Mouse (Mus musculus) thymus, adult 2 months (tissue): ENCODE data around the gene Tmem210. TPM values are rescaled to one million over a fixed set of nuclear protein-coding genes. Genes with fewer than 3 reads are reported as not detected.
"Not testable (repeated sequence)": the region's sequence is repeated elsewhere in the genome, so short reads cannot be mapped to it uniquely, and the experiment has no call there.

ENCODE experiments used
- DNase-seq: peaks from one replicate; pipeline ENCODE4 v3.0.0; 2021
- H3K27ac ChIP-seq: fragments of 200-500 bp; 2 replicates; pipeline ENCODE4 v1.5.1; 2012; ENCODE audit warnings: low read length, control low read depth; ENCODE audit not compliant: control insufficient read depth, insufficient read depth
- H3K27me3 ChIP-seq: fragments of 200-500 bp; 2 replicates; pipeline ENCODE4 v1.6.1; 2012; ENCODE audit warnings: mild to moderate bottlenecking, low read length, moderate library complexity, mixed read lengths; ENCODE audit not compliant: control insufficient read depth, insufficient read depth
- H3K36me3 ChIP-seq: fragments of 200-500 bp; 2 replicates; pipeline ENCODE4 v1.6.1; 2012; ENCODE audit warnings: mild to moderate bottlenecking, low read length, moderate library complexity; ENCODE audit not compliant: control insufficient read depth, insufficient read depth
- H3K4me1 ChIP-seq: fragments of 200-500 bp; replicated peaks from 2 replicates; pipeline ENCODE4 v1.6.1; 2012; ENCODE audit warnings: low read length; ENCODE audit not compliant: control insufficient read depth, insufficient read depth
- H3K4me3 ChIP-seq: fragments of 200-500 bp; 2 replicates; pipeline ENCODE4 v1.5.1; 2012; ENCODE audit warnings: mild to moderate bottlenecking, low read length, control low read depth, moderate library complexity; ENCODE audit not compliant: control insufficient read depth, insufficient read depth
- CTCF ChIP-seq: fragments of 200-500 bp; IDR thresholded peaks from 2 replicates; pipeline ENCODE4 v1.5.1; 2012; ENCODE audit warnings: mild to moderate bottlenecking, control low read depth, low read length, moderate library complexity, borderline replicate concordance; ENCODE audit not compliant: control insufficient read depth, poor library complexity, insufficient read depth; ENCODE audit errors: extremely low read depth
- POLR2A ChIP-seq: fragments of 200-500 bp; IDR thresholded peaks from 2 replicates; pipeline ENCODE4 v1.6.1; 2012; ENCODE audit warnings: mild to moderate bottlenecking, low read length, control low read depth, moderate library complexity; ENCODE audit not compliant: control insufficient read depth, poor library complexity, insufficient read depth; ENCODE audit errors: extremely low read depth
- WGBS: fragments of 180-500 bp; shearing (Covaris S2); methylation state at CpG from one replicate; pipeline ENCODE4 v1.1.7; 2018; 5-methylcytosine and 5-hydroxymethylcytosine counted together
- polyA plus RNA-seq: library from polyadenylated mRNA; depleted of rRNA; stranded (reverse); fragments of >200 nt; gene quantifications from 2 replicates; pipeline ENCODE4 v1.2.3, GENCODE M21; 2012

The Tmem210 gene
- polyA plus RNA-seq, 1 experiment: 0.35 TPM

DNA sequence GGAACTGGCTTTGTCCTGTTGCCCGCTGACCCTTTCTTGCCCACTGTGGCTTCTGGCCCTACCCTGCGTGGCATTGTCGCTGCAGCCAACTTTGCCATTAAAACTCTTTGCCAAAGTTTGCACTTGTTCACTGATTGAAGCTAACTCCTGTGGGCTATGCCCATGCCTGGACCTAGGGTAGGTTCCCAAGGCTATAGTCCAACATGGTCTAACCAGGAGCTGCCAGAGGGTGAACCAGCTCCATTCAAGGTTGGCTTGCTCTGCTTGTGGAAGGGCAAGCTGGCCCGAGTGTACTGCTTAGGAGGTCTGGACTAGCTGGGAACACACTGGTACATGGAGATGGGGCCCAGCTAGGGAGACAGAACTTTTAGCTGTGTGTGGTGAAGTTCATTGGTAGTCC is 43.8 kb upstream of the Tmem210 start:
- TF ChIP-seq POLR2A (no peak), CTCF (no peak)
- Histone ChIP-seq H3K36me3 (peaks cover 6% of the 10 kb centered on the region), H3K27me3 (peaks cover 12% of the 10 kb centered on the region), H3K4me3 (no peak overlapping the region), H3K27ac (no peak overlapping the region), H3K4me1 (peaks cover 20% of the 10 kb centered on the region)
- no peak for DNase-seq
- WGBS: 93% methylated on average over 4 of the region's 4 CpGs

GRCm38 (mm10) chr2:25246183-25247072 is 41.5 kb upstream of the Tmem210 start, which contains the start of gene AL732309.1:
Gene AL732309.1 (minus strand): TSS chr2:25246863.
- H3K4me3 ChIP-seq: no peak within 1 kb of the TSS
- peaks cover 18% of the 10 kb centered on the region for H3K36me3 ChIP-seq
- TF ChIP-seq POLR2A (no peak), CTCF (no peak)
- peaks cover 9% of the 10 kb centered on the region for H3K4me1 ChIP-seq
- H3K27ac ChIP-seq: no peak within 1 kb of the TSS
- WGBS: 94% methylated on average over 10 of the region's 10 CpGs
- H3K27me3 ChIP-seq: peaks cover 11% of the 10 kb centered on the region
- DNase-seq: no peak

DNA sequence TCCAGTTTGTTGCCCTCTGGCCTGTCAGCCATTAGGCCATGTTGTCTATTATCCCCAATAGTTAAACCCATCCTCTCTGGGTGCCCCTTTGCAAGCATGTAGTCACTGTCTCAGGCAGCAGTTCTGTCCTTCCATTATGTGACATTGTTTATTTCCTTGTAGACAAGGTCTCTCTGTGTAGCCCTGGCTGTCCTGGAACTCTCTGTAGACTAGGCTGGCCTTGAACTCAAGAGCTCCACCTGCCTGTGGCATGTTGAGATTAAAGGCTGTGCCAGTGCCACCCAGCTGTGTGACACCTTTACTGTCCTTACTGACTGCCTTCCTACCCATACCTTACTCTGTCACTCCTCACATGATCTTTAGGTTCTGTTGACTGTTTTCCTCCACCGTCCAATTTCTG is 35.6 kb upstream of the Tmem210 start:
- Histone ChIP-seq H3K4me3 (no peak overlapping the region), H3K27ac (no peak overlapping the region), H3K27me3 (no peaks in the 10 kb centered on the region), H3K36me3 (peaks cover 18% of the 10 kb centered on the region), H3K4me1 (peaks cover 6% of the 10 kb centered on the region)
- TF ChIP-seq POLR2A (no peak), CTCF (no peak)
- DNase-seq: peak; percentile 30
- WGBS: 92% methylated on average over 1 of the region's 1 CpGs

GRCm38 (mm10) chr2:25255284-25255779 is 32.6 kb upstream of the Tmem210 start, which contains the start of gene Tmem203:
Gene Tmem203 (plus strand): TSS chr2:25255439.
- Histone ChIP-seq H3K27ac (peak within 1 kb of the TSS; percentile 73), H3K36me3 (0 out of 2 replicates have a peak, but pooled peaks cover 3% of the 10 kb centered on the region), H3K4me3 (peak within 1 kb of the TSS; percentile 82), H3K4me1 (peaks cover 6% of the 10 kb centered on the region), H3K27me3 (no peaks in the 10 kb centered on the region)
- WGBS: under 1% methylated on average over 39 of the region's 39 CpGs
- peak; percentile 86 for DNase-seq
- 0 out of 2 replicates have a peak, but pooled peaks have one; percentile 27 for TF ChIP-seq CTCF
- TF ChIP-seq POLR2A: peak; percentile 77

- not testable (repeated sequence) for H3K4me3 ChIP-seq, H3K27ac ChIP-seq, H3K36me3 ChIP-seq, H3K27me3 ChIP-seq, H3K4me1 ChIP-seq
- DNase-seq: peak; percentile 70
- 32% methylated on average over 12 of the region's 12 CpGs for WGBS
Measured at GRCm38 (mm10) chr2:25256443-25257109, 31.4 kb upstream of the Tmem210 start.

- H3K27me3 ChIP-seq: not testable (repeated sequence)
Measured at GRCm38 (mm10) chr2:25257250-25257649, 30.7 kb upstream of the Tmem210 start.

More at GRCm38 (mm10) chr2:25257250-25257649, 30.7 kb upstream of the Tmem210 start:
- not testable (repeated sequence) for H3K36me3 ChIP-seq, H3K4me3 ChIP-seq, H3K4me1 ChIP-seq, DNase-seq, H3K27ac ChIP-seq
- WGBS: 86% methylated on average over 5 of the region's 5 CpGs
